Mouse (Mus musculus) left cerebral cortex, postnatal 4 days (tissue): ENCODE measurements around the gene Odf3b. TPM values are rescaled to one million over a fixed set of nuclear protein-coding genes. Genes with fewer than 3 reads are reported as not detected.

ENCODE experiments used
- DNase-seq: peaks from one replicate; pipeline ENCODE4 v3.0.0-alpha.2; 2022
- intact Hi-C: fragments of 180-260 bp; cut with DNase I; formaldehyde crosslinking; loops from one replicate; pipeline ENCODE4 v1.15.1; 2025
- total RNA-seq, 2 experiments: library from RNA; stranded (reverse); gene quantifications; 2 replicates each; pipeline ENCODE4 v1.2.3; 2021

Odf3b gene
- total RNA-seq, 2 experiments from 2014 or later, result 1.8 to 1.9 TPM

GRCm38 (mm10) chr15:89376040-89376439 lies 3.0 kb downstream of the Odf3b start:
- intact Hi-C loops, result no loop called here

DNA sequence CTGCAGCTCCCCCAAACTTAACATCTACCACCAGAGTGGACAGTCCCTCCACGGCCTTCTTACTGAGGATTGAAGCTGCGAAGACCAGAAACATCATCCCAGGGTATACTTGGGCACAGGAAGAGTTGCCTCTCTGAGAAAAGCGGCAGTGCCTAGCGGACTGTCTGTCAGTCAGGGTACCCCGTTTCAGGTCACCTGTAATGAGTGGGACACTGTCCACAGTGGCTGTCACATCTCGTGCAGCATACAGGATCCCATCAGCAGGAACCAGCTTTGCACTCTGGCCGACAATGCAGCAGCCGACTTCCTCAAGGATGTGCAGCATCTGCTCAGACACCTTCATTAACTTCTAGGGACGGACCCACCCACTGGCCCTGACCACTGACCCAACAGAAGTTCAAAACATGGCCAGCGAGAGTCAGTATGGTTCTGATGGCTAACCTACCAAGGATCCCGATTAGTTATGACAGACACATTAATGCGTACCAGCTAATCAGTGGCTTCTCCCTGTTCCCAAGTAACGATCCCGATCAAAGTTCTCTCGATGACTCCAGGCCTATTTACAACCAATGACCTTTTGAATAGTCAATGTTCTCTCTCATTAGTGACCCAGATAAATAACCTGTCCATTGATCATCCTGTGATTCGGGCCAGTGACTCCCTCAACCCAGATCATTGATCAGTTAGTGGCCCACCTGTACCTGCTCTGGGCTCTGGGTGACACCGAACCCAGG lies 4.1 kb downstream of the Odf3b start:
- intact Hi-C loops, result no loop called here
- no peak for DNase-seq

More at GRCm38 (mm10) chr15:89376040-89376439, 3.0 kb downstream of the Odf3b start:
- no peak for DNase-seq

- intact Hi-C loops, result no loop called here
Measured at GRCm38 (mm10) chr15:89374340-89374739, 4.7 kb downstream of the Odf3b start.

DNA sequence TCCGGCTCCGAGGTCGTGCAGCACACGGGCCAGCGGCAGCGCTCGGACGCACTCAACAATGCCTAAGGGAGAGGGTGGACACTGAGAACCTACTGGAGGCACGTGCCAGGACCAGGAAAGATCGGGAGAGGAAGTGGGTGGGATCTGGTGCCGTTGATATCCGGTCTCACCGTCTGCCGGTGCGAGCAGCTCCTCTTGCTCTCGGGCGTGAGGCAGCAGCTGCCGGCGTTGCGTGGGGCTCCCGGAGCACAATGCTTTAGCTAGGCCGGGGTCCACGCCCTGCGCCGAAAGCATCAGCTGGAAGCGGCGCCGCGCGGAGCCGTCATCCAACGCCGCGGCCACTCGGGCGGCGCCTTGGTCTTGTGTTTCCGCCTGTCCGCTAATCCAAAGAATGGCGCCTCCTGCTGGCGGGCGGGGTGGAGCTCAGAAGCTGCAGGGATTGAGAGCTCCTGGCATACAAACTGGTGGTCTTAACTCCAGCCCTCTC lies 5.3 kb downstream of the Odf3b start, which contains the start of gene Sco2:
Gene Sco2, minus strand, starts transcription at position 85 of the 487 bp plus-strand sequence.
- DNase-seq, result peak; percentile 98
- intact Hi-C loops, result no loop called here

More at GRCm38 (mm10) chr15:89374340-89374739, 4.7 kb downstream of the Odf3b start:
- no peak for DNase-seq

DNA sequence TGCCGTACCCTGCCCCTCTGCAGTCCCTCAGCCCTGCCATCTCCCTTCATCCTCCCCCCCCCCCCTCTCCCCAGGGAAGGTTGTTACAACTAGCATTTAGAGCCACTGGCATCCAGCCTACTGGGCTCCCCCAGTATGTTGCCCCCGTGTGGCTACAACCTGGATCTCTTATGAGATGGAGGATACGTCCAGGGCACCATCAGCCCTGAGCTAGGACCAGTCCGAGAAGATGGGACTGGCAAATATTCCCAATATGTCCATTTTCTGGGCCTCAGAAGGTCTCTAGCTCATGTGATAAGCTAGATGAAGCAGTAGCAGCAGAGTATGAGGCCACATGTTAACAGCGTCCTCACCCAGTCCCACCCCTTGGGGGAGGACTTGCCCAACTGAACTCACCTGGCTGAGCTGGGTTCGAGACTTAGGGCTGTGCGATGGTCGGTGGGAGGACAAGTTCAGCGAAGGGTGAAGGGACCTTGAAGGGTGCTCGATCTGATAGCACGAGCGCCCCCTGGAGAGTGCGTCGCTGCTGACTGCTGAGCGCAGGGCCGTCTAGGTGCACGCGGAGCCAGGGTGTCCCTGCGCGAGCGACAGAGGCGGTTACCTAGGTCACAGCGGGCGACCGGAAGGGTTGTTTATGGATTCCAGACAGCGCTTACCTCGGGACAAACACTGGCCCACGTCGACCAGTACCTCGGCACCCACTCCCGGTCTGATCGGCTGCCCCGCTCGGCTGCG lies 5.9 kb downstream of the Odf3b start:
- intact Hi-C loops, result no loop called here
- DNase-seq, result peak; percentile 81

DNA sequence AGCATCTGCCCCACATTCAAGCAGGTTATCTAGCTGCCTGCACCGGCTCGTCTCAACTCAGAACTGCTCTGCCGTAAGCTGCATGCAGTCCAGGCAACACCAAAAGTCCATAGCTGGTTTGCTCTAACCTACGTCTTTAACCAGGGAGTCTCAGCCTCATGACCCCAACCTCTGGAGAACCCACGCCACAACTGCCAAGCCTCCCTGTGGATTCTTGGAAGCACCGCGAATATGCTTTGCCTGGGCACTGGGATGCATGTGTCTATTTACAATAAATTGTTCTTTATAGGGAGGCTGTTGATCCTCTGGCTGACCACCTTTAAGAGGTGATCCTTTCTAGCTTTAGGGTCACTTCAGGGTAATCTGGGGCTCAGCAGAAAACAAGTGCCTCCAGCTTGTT lies 6.5 kb downstream of the Odf3b start:
- no peak for DNase-seq
- intact Hi-C loops, result no loop called here

GRCm38 (mm10) chr15:89372068-89372467 lies 7.0 kb downstream of the Odf3b start:
- intact Hi-C loops, result no loop called here
- DNase-seq, result no peak

DNA sequence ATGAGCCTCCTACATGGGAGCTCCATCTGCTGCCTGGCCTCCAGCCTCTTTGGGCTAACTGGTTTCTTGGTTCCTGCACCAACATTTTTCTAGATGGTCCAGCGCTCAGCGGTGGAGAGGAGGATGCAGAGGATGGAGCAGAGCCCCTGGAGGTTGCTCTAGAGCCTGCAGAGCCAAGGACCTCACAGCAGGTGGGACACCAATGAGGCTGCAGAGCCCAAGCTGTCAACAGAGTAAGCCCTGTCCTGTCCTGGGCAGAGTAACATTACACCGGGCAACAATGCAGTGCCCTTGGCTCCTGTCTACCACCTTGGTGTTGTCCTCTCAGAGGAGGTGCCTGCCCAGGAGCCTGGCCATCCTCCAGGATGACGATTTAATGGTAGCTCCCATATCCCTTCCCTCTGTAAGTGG lies 13.9 kb downstream of the Odf3b start:
- intact Hi-C loops, result no loop called here
- DNase-seq, result no peak

- intact Hi-C loops, result no loop called here
- DNase-seq, result no peak
Measured at GRCm38 (mm10) chr15:89363051-89363450, 16.0 kb downstream of the Odf3b start.

DNA sequence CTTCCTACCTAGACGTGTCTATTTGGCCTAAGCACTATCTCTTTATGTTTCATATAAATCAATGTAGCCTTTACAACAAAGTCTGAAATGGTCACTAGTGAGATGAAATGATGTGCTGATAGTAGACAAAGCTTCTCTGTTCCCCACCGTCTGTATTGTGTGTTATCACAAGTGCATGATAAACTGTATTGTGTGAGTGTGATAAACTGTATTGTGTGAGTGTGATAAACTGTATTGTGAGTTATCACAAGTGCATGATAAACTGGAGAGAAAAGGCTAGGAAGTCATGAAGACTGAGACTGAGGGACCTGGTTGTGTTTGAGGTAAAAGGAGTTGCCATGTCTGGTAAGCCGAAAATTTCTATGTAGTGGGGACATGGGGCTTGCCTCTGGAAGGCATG lies 20.3 kb downstream of the Odf3b start:
- no peak for DNase-seq
- intact Hi-C loops, result no loop called here

GRCm38 (mm10) chr15:89356372-89356771 lies 22.7 kb downstream of the Odf3b start:
- intact Hi-C loops, result no loop called here
- DNase-seq, result peak; percentile 90

GRCm38 (mm10) chr15:89355241-89356187 lies 23.6 kb downstream of the Odf3b start, which contains the start of the genes Lmf2 and Ncaph2:
Gene Lmf2, minus strand, starts transcription at chr15:89355659.
Gene Ncaph2, plus strand, starts transcription at chr15:89355719.
- intact Hi-C loops, result no loop called here

DNA sequence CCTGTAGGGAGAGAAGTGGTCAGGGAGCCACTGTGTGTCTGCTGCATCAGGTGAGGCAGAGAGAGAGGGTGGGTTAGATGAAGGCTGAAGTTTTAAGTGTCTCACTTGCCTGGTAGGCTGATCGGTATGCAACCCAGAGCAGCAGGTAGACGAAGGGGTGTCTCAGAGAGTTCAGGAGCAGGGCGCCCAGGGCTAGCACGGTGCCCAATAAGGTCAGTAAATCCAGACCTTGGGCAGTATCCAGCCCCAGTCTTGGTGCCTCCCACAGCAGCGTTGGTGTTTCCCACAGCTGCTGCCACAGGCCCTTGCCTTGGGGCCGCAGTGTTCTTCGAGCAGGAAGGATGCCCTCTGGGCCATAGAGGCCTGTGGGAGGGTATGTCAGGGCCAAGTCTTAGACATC lies 24.6 kb downstream of the Odf3b start:
- intact Hi-C loops, result no loop called here
- no peak for DNase-seq

More at GRCm38 (mm10) chr15:89355241-89356187, 23.6 kb downstream of the Odf3b start, which contains the start of the genes Lmf2 and Ncaph2:
- DNase-seq, result peak; percentile 96

DNA sequence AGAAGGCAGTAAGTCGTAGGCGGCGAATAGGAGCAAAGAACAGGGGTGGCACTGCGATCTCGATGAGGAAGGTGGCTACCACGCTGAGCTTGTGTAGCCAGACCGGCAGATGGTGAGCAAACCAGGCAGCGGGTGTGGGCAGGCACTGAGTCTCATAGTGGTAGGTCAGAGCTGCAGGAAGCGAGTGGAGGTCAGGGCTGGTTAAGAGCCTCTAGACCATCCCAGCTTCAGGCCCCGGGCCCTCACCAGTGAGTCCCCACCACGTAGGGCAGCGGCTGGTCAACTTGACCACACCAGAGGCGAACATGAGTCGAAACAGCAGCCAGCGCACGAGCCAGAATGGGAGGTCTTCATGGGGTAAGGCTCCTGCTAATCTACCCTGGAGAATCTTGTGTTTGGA lies 25.2 kb downstream of the Odf3b start:
- no peak for DNase-seq
- intact Hi-C loops, result no loop called here

DNA sequence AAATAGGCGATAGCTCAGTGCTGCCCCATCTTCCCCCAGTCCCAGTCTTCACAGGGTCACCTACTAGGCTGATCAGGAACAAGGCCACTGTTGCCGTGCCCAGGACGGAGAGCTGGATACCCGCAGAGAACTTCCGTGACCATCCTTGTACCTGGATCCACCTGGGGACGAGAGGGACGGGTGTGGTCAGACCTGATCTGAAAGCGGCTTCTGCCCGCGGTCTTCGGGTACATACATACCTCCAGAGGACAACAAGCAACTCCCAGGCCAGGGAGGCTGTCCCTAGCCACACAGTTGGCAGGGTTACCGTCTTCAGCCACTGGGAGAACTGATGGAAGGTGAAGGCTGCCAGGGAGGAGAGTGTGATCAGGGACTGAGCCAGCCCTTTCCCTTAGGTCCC lies 26.3 kb downstream of the Odf3b start:
- intact Hi-C loops, result no loop called here
- no peak for DNase-seq

DNA sequence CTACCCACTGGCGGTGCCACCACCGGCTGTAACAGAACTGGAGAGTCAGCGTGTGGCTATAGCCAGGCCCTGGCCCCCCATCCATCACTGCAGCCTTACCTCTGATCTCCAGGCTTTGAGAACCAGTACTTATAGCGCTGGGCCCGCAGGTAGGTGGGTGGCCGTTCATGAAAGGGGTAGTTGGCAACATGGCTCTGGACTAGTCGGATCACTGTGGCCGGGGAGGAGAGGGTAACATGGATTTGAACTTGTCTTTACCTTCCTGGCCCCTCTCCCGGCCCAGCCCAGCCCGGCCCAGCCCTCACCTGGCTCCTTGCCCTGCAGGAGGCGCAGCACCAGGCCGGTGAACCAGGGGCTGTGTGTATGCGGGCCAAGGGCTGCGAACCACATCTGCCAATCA lies 27.0 kb downstream of the Odf3b start:
- intact Hi-C loops, result no loop called here

GRCm38 (mm10) chr15:89351302-89351701 lies 27.8 kb downstream of the Odf3b start:
- intact Hi-C loops, result no loop called here
- DNase-seq, result no peak

More for the DNA sequence above, 27.0 kb downstream of the Odf3b start:
- DNase-seq, result no peak

- intact Hi-C loops, result no loop called here
- DNase-seq, result no peak
Measured at GRCm38 (mm10) chr15:89350447-89350846, 28.6 kb downstream of the Odf3b start.

- DNase-seq, result no peak
- intact Hi-C loops, result no loop called here
Measured at GRCm38 (mm10) chr15:89343325-89343724, 35.8 kb downstream of the Odf3b start.

- intact Hi-C loops, result no loop called here
- DNase-seq, result no peak
Measured at GRCm38 (mm10) chr15:89341678-89342077, 37.4 kb downstream of the Odf3b start.
